Mouse (Mus musculus) midbrain, embryonic 15.5 days (tissue): Measurements from ENCODE around the gene Trhr2. TPM values are rescaled to one million over a fixed set of nuclear protein-coding genes. Genes with fewer than 3 reads are reported as not detected.
"Not testable (repeated sequence)": the region's sequence is repeated elsewhere in the genome, so short reads cannot be mapped to it uniquely, and the experiment has no call there.

ENCODE experiments used
- ATAC-seq: fragments of 200-750 bp; cut with Nextera tagmentation; replicated peaks from 2 replicates; pipeline ENCODE4 v1.8.0; 2017; ENCODE audit warnings: moderate TSS enrichment
- H3K27ac ChIP-seq: fragments of 300-500 bp; sonication (generic); 2 replicates; pipeline ENCODE4 v1.5.1; 2015; ENCODE audit warnings: mild to moderate bottlenecking, inconsistent platforms
- H3K27me3 ChIP-seq: fragments of 300-500 bp; sonication (generic); replicated peaks from 2 replicates; pipeline ENCODE4 v1.6.1; 2015; ENCODE audit warnings: inconsistent platforms
- H3K36me3 ChIP-seq: fragments of 300-500 bp; sonication (generic); replicated peaks from 2 replicates; pipeline ENCODE4 v1.6.1; 2015; ENCODE audit warnings: inconsistent platforms
- H3K4me1 ChIP-seq: fragments of 300-500 bp; sonication (generic); 2 replicates; pipeline ENCODE4 v1.6.1; 2015; ENCODE audit warnings: inconsistent platforms
- H3K4me2 ChIP-seq: fragments of 300-500 bp; sonication (generic); 2 replicates; pipeline ENCODE4 v1.6.1; 2015; ENCODE audit warnings: inconsistent platforms, mild to moderate bottlenecking, moderate library complexity
- H3K4me3 ChIP-seq: fragments of 300-500 bp; sonication (generic); 2 replicates; pipeline ENCODE4 v1.5.1; 2015; ENCODE audit warnings: mild to moderate bottlenecking, inconsistent platforms
- H3K9ac ChIP-seq: fragments of 300-500 bp; sonication (generic); 2 replicates; pipeline ENCODE4 v1.6.1; 2015; ENCODE audit warnings: mild to moderate bottlenecking, inconsistent platforms
- H3K9me3 ChIP-seq: fragments of 300-500 bp; sonication (generic); 2 replicates; pipeline ENCODE4 v1.6.1; 2016; ENCODE audit warnings: inconsistent platforms
- WGBS: fragments of 180-500 bp; shearing (Covaris S2); methylation state at CpG from one replicate; pipeline ENCODE4 v1.1.7; 2015; ENCODE audit warnings: mixed read lengths; 5-methylcytosine and 5-hydroxymethylcytosine counted together
- polyA plus RNA-seq: library from polyadenylated mRNA; unstranded; fragments of >200 nt; fragmentation: Nextera tagmentation; extraction: Ambion mirVana; gene quantifications from 2 replicates; pipeline ENCODE4 v1.2.1, GENCODE M21; 2015

Trhr2 gene
- polyA plus RNA-seq, 1 experiment from 2014 or later = not detected

GRCm38 (mm10) chr8:122325196-122325595, 35.4 kb downstream of the Trhr2 start:
- Histone ChIP-seq H3K27ac (no peak overlapping the region), H3K9me3 (no peaks in the 10 kb centered on the region), H3K4me2 (no peak overlapping the region), H3K9ac (no peak overlapping the region), H3K4me1 (peaks cover 52% of the 10 kb centered on the region), H3K27me3 (no peaks in the 10 kb centered on the region), H3K4me3 (no peak overlapping the region), H3K36me3 (no peaks in the 10 kb centered on the region)
- 64% methylated on average over 2 of the region's 2 CpGs for WGBS
- no peak for ATAC-seq

GRCm38 (mm10) chr8:122323951-122324402, 36.6 kb downstream of the Trhr2 start:
- not testable (repeated sequence) for ATAC-seq

DNA sequence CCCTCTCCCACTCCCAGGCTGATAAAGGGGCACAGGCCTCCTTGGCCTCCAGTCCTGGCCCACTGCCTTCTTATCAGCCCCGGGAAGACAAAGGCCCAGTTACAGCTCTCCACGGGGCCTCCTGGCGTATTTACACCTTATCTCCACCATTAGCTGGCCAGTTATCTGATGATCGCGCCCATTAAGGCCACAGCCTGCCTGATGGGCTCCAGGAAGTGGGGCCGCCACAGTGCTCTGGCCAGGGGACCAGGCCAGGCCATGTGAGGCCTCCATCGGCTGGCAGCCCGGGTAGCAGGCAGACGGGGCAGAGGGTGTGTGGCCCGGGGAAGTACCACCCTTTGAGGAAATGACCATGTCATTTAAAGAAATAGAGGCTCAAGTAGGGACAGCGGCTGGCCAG, 37.8 kb downstream of the Trhr2 start:
- H3K27ac ChIP-seq = no peak overlapping the region
- 63% methylated on average over 11 of the region's 11 CpGs for WGBS
- H3K27me3 ChIP-seq = no peaks in the 10 kb centered on the region
- H3K4me2 ChIP-seq = no peak overlapping the region
- peaks cover 42% of the 10 kb centered on the region for H3K4me1 ChIP-seq
- no peaks in the 10 kb centered on the region for H3K9me3 ChIP-seq
- no peaks in the 10 kb centered on the region for H3K36me3 ChIP-seq
- H3K4me3 ChIP-seq = no peak overlapping the region
- H3K9ac ChIP-seq = no peak overlapping the region
- ATAC-seq = no peak

More at GRCm38 (mm10) chr8:122323951-122324402, 36.6 kb downstream of the Trhr2 start:
- 7% methylated on average over 11 of the region's 13 CpGs for WGBS
- not testable (repeated sequence) for H3K9ac ChIP-seq, H3K4me3 ChIP-seq, H3K27me3 ChIP-seq, H3K4me2 ChIP-seq, H3K36me3 ChIP-seq, H3K9me3 ChIP-seq
- H3K4me1 ChIP-seq = peaks cover 46% of the 10 kb centered on the region
- 0 out of 2 replicates have a peak overlapping the region, but pooled peaks have one; percentile 12 for H3K27ac ChIP-seq

DNA sequence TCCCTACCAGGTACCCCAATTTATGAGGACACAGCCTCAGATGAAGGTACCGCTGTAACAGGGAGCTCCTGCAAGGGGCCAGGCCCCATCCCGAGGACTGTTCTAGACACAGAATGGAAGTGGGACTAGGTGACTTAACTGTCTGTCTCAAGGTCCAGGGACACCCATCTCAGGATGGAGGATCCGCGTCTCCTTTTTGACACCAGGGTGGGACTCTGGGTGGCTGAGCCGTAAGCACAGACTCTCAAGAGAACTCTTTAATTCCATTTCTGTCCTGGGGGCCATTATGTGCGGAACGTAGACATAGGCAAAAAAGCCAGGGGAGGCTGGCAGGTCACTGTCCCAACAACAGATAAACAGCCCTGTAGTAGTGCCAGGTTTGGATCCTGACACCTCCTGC, 38.4 kb downstream of the Trhr2 start:
- WGBS = 90% methylated on average over 7 of the region's 7 CpGs
- H3K27ac ChIP-seq = no peak overlapping the region
- H3K4me2 ChIP-seq = no peak overlapping the region
- no peak overlapping the region for H3K4me3 ChIP-seq
- peaks cover 42% of the 10 kb centered on the region for H3K4me1 ChIP-seq
- H3K36me3 ChIP-seq = no peaks in the 10 kb centered on the region
- no peak for ATAC-seq
- H3K9ac ChIP-seq = no peak overlapping the region
- no peaks in the 10 kb centered on the region for H3K9me3 ChIP-seq
- no peaks in the 10 kb centered on the region for H3K27me3 ChIP-seq

- Histone ChIP-seq H3K27me3 (no peaks in the 10 kb centered on the region), H3K4me3 (no peak overlapping the region), H3K36me3 (no peaks in the 10 kb centered on the region), H3K27ac (no peak overlapping the region), H3K4me1 (peaks cover 42% of the 10 kb centered on the region), H3K9ac (no peak overlapping the region), H3K9me3 (no peaks in the 10 kb centered on the region), H3K4me2 (no peak overlapping the region)
- 66% methylated on average over 10 of the region's 10 CpGs for WGBS
- ATAC-seq = no peak
Measured at GRCm38 (mm10) chr8:122321455-122321921, 39.1 kb downstream of the Trhr2 start.

DNA sequence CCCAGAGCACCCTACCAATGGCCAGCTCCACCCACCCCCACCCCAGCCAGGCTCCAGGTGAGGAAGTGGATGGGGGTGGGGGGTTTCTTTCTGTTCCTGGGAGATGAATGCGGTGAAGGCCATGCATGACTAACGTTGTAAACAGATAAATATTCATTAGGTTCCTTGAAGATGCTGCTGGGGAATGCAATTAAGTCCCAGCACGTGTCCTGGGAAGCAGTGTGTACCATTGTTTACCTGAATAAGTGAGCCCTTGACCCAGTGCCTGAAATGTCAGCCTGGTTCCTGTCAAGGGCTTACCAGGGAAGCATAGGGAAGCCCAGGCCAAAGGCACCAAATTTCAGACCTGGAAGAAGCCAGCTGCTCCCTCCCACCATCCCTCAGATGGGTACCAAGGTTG, 40.0 kb downstream of the Trhr2 start:
- no peak for ATAC-seq
- H3K4me3 ChIP-seq = no peak overlapping the region
- 3% methylated on average over 3 of the region's 3 CpGs for WGBS

DNA sequence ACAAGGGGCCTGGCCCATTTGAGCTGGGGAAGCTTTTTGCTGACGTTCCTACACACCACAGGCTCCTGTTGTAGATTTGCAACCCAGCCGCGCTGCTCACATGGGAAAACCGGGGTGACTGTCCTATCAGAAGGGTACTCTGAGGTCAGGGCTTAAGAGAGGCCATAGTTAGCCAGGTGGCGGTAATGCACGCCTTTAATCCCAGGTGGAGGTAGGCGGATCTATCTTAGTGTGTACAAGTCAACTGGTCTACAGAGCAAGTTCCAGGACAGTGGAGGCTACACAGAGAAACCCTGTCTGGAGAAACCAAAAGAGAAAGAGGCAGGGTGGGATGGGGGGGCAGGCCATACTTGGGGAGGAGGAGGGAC, 40.9 kb downstream of the Trhr2 start:
- H3K9me3 ChIP-seq = no peaks in the 10 kb centered on the region

More for the DNA sequence above, 40.0 kb downstream of the Trhr2 start:
- peaks cover 33% of the 10 kb centered on the region for H3K4me1 ChIP-seq
- no peaks in the 10 kb centered on the region for H3K36me3 ChIP-seq
- H3K9ac ChIP-seq = no peak overlapping the region
- H3K27me3 ChIP-seq = no peaks in the 10 kb centered on the region
- H3K4me2 ChIP-seq = no peak overlapping the region
- H3K9me3 ChIP-seq = no peaks in the 10 kb centered on the region
- no peak overlapping the region for H3K27ac ChIP-seq

GRCm38 (mm10) chr8:122319045-122319707, 41.4 kb downstream of the Trhr2 start:
- H3K4me1 ChIP-seq = peaks cover 19% of the 10 kb centered on the region
- WGBS = 71% methylated on average over 11 of the region's 11 CpGs
- H3K4me2 ChIP-seq = no peak overlapping the region

More for the DNA sequence above, 40.9 kb downstream of the Trhr2 start:
- H3K4me1 ChIP-seq = peaks cover 24% of the 10 kb centered on the region
- H3K27me3 ChIP-seq = no peaks in the 10 kb centered on the region
- no peak overlapping the region for H3K9ac ChIP-seq
- H3K4me3 ChIP-seq = no peak overlapping the region
- ATAC-seq = no peak
- H3K36me3 ChIP-seq = no peaks in the 10 kb centered on the region
- no peak overlapping the region for H3K27ac ChIP-seq
- H3K4me2 ChIP-seq = no peak overlapping the region
- WGBS = 79% methylated on average over 7 of the region's 7 CpGs

DNA sequence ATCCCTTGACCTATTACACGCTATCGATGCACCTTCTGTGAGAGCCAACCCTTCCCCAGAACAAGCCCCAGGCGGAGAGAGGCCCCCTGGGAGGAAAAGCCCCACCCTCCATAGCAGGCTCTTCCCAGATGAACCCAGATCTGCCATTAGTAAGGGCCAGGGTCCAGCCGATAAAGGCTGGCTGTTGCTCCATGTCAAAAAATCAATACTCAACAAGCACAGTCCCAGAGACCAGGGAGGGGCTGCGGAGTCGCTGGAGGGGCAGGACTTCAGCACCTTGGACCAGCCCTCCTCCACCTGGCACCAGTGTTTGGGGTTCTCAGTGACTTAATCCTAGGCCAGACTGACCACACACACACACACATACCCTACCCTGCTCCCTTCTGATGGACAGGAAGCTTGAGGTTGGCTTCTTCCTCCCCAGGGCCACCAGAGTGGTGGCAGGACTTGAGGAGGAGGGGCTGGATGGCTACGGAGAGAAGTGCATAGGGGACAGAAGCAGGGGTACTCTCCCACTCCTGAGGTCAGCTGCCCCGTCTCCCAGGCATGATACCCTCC, 42.5 kb downstream of the Trhr2 start:
- no peak overlapping the region for H3K4me3 ChIP-seq
- no peaks in the 10 kb centered on the region for H3K36me3 ChIP-seq
- H3K9ac ChIP-seq = no peak overlapping the region
- H3K4me2 ChIP-seq = no peak overlapping the region
- peaks cover 18% of the 10 kb centered on the region for H3K4me1 ChIP-seq
- no peaks in the 10 kb centered on the region for H3K9me3 ChIP-seq
- H3K27me3 ChIP-seq = no peaks in the 10 kb centered on the region
- ATAC-seq = no peak
- no peak overlapping the region for H3K27ac ChIP-seq
- 48% methylated on average over 8 of the region's 8 CpGs for WGBS

More at GRCm38 (mm10) chr8:122319045-122319707, 41.4 kb downstream of the Trhr2 start:
- H3K27me3 ChIP-seq = no peaks in the 10 kb centered on the region
- no peaks in the 10 kb centered on the region for H3K9me3 ChIP-seq
- no peaks in the 10 kb centered on the region for H3K36me3 ChIP-seq
- no peak overlapping the region for H3K27ac ChIP-seq
- no peak for ATAC-seq
- H3K9ac ChIP-seq = no peak overlapping the region
- no peak overlapping the region for H3K4me3 ChIP-seq

GRCm38 (mm10) chr8:122316402-122316801, 44.1 kb downstream of the Trhr2 start:
- Histone ChIP-seq H3K9me3 (no peaks in the 10 kb centered on the region), H3K36me3 (no peaks in the 10 kb centered on the region), H3K4me2 (no peak overlapping the region), H3K27ac (no peak overlapping the region), H3K9ac (no peak overlapping the region), H3K27me3 (no peaks in the 10 kb centered on the region), H3K4me3 (no peak overlapping the region), H3K4me1 (peaks cover 14% of the 10 kb centered on the region)
- 56% methylated on average over 2 of the region's 2 CpGs for WGBS
- no peak for ATAC-seq

GRCm38 (mm10) chr8:122314899-122315496, 45.5 kb downstream of the Trhr2 start:
- 64% methylated on average over 13 of the region's 13 CpGs for WGBS
- no peaks in the 10 kb centered on the region for H3K27me3 ChIP-seq
- no peak for ATAC-seq

GRCm38 (mm10) chr8:122313310-122313709, 47.2 kb downstream of the Trhr2 start:
- no peak for ATAC-seq
- Histone ChIP-seq H3K36me3 (no peaks in the 10 kb centered on the region), H3K9me3 (no peaks in the 10 kb centered on the region), H3K4me2 (no peak overlapping the region), H3K4me3 (no peak overlapping the region), H3K9ac (no peak overlapping the region), H3K4me1 (no peaks in the 10 kb centered on the region), H3K27me3 (no peaks in the 10 kb centered on the region), H3K27ac (no peak overlapping the region)
- WGBS = 70% methylated on average over 12 of the region's 12 CpGs

More at GRCm38 (mm10) chr8:122314899-122315496, 45.5 kb downstream of the Trhr2 start:
- Histone ChIP-seq H3K9me3 (no peaks in the 10 kb centered on the region), H3K4me2 (no peak overlapping the region), H3K36me3 (no peaks in the 10 kb centered on the region), H3K4me3 (no peak overlapping the region), H3K4me1 (peaks cover under 1% of the 10 kb centered on the region; the same call in 1 of the 2 replicates), H3K27ac (no peak overlapping the region), H3K9ac (no peak overlapping the region)
